Mouse (Mus musculus): ENCODE data around the gene Meis1.

The Meis1 gene

GRCm38 (mm10) chr11:19018489-19019203, at the start of gene Meis1:
TSS of gene Meis1 (minus strand) at chr11:19018985.
- DNase-seq = peak; percentile 96

- DNase-seq = no peak
These were observed 48.5 kb upstream of the Meis1 start for GRCm38 (mm10) chr11:19067334-19067733.

DNA sequence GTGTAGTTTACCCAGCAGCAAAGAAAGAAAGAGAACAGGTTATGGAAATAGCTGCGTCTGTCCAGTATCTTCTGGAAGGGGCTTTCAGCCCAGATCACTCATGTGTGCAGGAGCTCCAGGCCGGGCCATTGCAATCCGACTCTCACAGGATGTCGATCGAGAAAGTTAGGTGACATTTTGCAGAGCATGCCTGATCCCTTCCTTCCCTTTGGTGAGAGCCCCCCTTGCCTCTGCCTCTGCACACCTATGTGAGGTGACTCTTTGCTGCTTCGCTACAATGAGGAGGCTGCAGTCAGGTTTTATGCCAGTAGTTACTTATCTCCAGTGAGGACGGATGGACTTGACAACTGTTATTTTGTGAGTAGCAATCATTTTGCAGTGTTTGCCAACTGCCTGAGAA, 30.5 kb upstream of the Meis1 start:
- DNase-seq = no peak

- DNase-seq = no peak
These were observed 17.9 kb upstream of the Meis1 start for GRCm38 (mm10) chr11:19036595-19037166.

DNA sequence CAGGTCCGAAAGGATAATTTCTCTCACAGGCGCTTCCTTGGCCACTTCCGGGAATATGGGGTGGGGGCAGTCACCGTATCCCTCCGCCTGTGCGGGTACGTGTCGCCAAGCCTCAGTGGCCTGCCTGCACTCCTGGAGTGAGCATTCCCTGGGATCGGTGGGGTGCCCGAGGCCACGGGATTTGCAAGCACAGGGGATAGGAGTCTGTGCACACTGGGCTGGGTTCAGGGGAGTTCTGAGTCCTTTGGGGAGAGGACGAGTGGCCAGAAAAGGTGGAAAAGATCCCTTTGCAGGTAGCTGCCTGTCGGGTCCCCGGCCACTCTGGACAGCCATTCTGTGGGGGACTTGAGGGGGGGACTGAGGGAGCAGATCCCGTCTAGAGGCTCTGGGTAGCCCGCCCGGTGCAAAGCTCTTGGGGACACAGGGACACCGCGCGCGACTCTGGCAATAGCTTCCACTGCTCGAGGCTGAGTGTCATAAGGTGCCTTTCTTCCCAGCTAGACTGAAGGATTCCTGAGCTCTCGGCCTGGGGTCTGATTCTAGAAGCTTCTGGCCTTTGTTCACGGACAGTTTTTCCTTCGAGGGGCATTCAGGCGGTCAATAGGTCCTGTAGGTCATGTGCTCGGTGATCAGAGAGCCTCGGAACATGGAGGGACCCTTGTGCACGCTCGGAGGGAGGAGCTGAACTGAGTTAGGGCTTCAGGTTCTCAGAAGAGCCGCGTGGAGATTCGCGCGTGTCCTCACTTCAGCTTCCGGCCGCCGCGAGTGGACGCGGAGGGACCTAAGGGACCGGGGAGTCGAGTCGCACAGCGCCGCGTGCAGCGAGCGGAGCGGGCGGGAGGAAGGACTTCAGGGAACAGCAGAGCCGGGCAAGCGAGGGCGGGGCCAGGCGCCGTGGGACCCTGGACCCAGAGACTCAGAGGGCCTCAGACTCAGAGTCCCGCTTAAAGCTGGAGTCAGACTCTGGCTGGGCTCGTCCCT, 8.1 kb upstream of the Meis1 start:
- peak; percentile 66 for DNase-seq

DNA sequence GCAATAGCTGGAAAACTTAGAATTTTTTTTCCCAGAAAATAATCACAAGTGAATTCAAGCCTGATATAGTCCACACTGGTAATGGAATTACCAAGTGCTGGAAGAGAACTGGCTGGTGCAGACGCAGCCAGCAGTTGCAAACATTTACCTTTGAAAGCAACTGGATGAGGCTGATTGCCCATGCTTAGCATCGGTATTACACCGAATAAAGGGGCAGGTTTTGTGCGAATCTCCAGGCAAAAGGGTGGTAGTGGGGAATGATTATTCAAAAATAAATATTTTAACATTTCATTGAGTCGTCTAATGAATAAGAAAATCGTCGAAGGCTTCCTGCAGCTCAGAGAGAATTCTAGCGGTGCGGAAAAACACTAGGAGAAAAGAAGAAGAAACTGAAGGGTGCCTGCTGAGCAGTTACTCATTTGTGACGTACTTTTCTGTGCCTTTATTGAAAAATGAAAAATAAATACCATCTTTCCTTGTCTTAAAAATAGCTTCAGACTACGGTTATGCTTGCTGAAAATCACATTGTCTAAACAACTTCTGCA, 7.3 kb upstream of the Meis1 start:
- DNase-seq = no peak

DNA sequence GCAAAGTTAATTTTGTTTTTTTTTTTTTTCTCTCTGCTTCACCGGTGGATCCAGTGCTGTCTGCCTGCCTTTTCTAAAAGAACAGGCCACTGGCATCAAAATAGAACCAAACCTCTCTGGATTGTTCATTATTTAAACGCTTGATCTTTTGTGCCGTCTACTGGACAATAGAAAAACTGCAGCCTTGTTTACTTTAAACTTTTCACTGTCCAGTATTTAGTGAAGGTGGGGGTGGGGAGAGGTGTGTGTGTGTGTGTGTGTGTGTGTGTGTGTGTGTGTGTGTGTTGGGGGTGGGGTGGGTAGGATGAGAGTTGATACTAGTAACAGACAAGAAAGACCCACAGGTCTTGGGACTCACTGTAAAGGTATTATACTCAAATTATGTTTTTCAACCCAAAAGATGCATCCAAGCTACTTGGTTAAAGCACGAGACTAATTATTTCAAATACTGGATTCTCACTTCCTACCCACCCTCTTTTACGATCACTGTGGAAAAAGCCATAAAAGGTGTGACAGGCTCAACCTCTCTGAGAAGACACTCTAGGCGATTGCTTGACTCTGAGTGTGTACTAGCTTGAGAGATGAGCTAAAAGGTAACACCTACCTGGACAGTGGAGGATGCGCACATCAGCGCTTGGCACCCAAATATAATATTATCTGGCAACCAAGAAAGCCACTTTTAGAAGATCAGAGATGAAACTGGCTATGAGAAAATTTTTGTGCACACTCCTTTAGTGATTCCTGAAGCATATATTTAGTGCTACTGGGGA, 5.9 kb upstream of the Meis1 start:
- no peak for DNase-seq

DNA sequence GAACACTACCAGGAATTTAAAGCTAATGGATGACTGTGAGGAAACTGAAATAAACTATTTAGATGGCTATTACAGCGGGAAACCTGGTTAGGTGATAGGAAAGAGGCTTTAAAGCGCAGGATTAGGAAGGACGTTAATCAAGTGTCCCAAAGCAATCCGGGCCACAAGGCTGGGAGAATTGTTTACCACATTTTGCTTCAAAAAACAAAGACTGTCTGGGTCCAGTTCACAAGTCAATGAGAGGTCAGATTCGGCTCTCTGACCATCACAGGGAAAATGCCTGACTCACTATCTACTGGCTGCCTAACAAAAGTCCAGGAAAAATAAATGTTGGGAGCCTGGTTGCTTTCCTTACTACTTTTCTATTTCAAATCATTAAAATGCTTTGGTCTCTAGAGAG, 4.6 kb upstream of the Meis1 start:
- DNase-seq = no peak

- no peak for DNase-seq
These were observed 3.8 kb upstream of the Meis1 start for GRCm38 (mm10) chr11:19022576-19022975.

DNA sequence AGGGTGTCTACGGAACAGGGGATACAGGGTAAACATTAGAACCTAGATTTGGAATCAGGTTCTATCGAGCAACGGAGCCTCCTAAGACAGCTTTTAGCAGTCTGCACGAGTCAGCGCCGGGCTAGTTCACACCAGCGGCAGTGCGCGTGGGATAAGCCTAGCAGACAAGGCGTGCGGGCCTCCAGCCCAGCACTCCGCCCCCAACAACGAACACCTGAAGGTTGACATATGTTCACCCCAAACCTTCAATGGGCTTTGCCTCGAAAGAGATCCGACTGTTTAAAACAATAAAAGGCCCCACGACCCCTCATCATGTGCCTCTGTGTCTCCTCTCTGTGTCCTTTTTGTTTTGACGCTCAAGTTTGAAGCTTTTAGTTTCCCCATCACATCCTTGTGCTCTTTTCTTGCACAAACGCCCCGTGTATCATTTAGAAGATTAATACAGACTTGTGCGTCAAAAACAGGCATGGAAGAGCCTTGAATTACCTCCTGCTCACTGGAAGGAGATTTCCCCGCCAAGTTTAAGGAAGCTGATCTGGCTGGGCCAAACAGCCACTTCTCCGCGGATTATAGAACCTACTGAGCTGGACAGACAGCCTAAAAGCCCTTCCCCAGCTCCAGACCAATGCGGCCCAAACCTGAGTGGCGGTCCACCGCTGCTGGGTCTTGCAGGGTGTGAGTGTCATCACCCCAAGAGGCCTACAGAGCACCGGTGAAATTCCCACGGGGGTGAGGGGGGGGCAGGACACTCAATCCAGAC, 2.3 kb upstream of the Meis1 start:
- DNase-seq = peak; percentile 71

DNA sequence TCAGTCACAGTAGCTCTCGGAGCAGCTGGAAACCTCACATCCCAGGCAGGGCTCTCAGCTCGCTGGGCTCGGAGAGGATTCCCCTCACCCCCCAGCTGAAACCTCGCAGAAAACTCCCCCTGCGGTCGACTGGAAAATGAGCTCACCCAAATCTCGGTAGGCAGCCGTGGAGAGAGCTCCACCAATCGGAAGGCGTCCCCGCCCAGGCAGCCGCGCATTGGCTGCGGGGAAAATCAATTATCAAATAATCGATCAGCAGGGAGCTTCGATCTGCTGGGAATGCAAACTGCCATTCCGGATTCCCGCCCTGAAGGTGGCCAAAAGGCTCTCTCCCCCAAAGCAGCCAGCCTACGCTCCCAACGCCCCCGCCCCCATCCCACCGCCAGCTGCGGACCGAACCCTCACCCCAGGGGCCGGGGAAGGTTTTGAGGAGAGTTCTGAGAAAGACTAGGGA, 1.6 kb upstream of the Meis1 start:
- peak; percentile 97 for DNase-seq

GRCm38 (mm10) chr11:19019204-19020171, 703 bp upstream of the Meis1 start:
- DNase-seq = peak; percentile 62

GRCm38 (mm10) chr11:19017719-19018413, 919 bp downstream of the Meis1 start:
- DNase-seq = no peak

DNA sequence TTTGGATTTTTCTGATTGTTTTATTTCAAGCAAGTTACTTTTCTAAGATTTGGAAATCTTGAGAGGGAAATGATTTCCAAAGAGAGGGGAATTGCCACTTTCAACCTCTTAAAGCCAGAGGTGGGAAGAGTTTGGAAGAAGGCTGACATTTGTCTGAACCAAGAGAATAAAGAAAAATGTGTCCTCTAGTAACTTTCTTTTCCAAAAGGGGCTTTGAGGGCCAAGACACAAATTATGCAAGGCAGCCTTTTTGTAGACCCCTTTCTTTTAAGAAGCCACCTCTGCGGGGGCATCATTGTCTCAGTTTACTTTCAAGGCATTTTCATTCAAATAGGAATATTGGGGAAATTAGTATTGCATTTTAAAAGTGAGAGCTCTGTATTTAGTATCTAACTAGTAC, 1.5 kb downstream of the Meis1 start:
- no peak for DNase-seq

DNA sequence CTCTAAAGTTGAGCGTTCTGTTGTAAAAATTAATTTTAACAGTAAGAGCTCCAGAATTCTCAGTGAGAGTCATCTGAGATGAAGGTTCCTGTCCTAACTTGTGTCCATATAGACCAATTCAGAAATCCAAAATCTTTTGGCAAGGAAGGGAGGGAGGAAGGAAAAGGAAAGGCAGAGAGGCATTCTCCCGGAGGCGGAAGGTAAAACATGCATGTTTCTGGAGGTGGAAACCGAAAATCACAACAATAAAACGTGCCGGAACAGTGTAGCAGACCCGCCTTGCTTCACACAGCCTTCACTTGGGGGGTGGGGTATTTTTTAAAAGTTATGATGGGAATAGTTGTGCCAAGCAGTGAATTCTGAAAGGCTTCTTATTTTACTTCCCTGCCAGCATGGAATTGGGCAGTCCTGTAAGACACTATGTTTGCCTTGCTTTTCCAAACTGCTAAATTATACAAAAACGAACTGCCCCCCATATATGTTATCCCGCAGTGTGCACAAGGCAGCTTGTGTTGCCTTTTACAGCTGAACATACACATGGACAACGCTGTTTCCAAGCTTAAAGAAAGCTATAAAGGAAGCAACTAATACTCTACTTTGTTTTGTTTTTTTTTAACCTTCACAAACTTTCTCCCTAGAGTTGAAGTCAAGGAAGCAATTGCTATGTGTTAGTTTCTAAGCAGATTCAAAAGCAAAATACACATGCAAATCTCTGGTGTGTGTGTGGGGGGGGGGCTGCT, 2.1 kb downstream of the Meis1 start:
- no peak for DNase-seq

DNA sequence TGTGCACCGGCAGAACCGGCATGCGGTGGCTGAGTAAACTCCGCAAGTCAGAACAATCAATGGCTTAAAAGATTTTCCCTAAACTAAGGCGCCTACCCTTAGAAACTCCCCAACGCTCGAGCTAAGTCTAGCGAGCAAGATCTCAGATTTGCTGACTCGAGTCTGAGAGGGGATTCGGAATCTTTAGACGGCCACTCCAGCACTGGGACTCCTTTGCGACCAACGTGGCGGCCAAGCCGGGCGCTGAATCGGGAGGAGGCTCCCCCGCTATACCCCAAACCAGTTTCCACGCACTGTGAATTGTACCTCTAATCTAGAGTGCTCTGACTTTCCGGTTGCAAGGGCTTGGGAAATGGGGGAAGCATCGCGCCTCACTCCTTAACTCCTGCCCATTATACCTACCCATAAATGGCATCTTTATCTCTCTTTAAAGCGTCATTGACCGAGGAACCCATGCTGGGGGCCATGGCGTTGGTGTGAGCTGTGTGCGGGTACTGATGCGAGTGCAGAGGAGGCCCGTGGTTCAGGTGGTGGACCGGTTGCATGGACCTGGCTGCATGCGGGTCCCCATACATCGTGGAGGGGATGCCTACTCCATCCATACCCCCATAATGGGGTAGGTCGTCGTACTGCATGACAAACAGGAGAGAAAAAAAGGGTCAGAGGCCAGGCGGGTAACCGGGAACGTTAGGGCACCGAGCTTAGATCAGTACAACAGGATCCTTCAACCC, 2.9 kb downstream of the Meis1 start:
- DNase-seq = no peak

DNA sequence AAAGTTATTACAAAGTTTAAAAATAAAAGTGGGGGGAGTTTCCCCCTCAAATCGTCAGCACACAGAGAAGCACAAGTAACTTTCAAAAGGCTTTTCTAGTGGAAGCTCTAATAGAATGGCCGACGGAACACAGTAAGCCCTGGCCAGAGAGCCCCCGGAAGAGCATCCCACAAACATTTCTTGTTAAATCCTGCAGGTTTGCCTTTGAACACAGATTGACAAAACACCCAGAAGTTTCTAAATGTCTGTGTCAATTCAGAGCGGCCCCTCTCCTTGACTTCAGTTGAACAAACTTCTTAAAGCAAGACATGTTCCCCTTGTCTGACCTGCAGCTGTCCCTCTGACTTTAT, 3.4 kb downstream of the Meis1 start:
- no peak for DNase-seq

GRCm38 (mm10) chr11:19014441-19015161, 4.2 kb downstream of the Meis1 start:
- DNase-seq = no peak

All from cerebellum, adult 11-12 months (tissue).